Mouse (Mus musculus): ENCODE results near the gene Tas2r122. TPM values are rescaled to one million over a fixed set of nuclear protein-coding genes. Genes with fewer than 3 reads are reported as not detected.
"Not testable (repeated sequence)": the region's sequence is repeated elsewhere in the genome, so short reads cannot be mapped to it uniquely, and the experiment has no call there.

Gene Tas2r122
- total RNA-seq (2014; rRNA removed) = not detected in 2 replicates
- not detected in 2 replicates for polyA plus RNA-seq (2015; fragmentation: Nextera tagmentation; extraction: Ambion mirVana)

GRCm38 (mm10) chr6:132711828-132712227 is at the start of gene Tas2r122:
Tas2r122 (minus strand) TSS chr6:132711928.
- Histone ChIP-seq H3K4me3 (ENCODE audit: low read length) (no peak within 1 kb of the TSS), H3K9ac (replicated peaks; ENCODE audit: low read length) (no peak within 1 kb of the TSS), H3K9me3 (ENCODE audit: low read length) (0 out of 2 replicates have a peak, but pooled peaks cover 4% of the 10 kb centered on the region), H3K4me2 (ENCODE audit: low read depth, low read length) (no peak within 1 kb of the TSS), H3K27me3 (ENCODE audit: insufficient read depth, low read length) (no peaks in the 10 kb centered on the region), H3K4me1 (ENCODE audit: insufficient read depth, low read length) (no peaks in the 10 kb centered on the region), H3K27ac (no peak within 1 kb of the TSS), H3K36me3 (ENCODE audit: insufficient read depth, low read length) (no peaks in the 10 kb centered on the region)
- ATAC-seq (no peak), DNase-seq (ENCODE audit: low spot score) (no peak)
- no peak for TF ChIP-seq CTCF (IDR thresholded peaks at IDR 0.05; ENCODE audit: low read depth)
- WGBS = 76% methylated on average over 3 of the region's 3 CpGs

GRCm38 (mm10) chr6:132754430-132754829 is 42.7 kb upstream of the Tas2r122 start, which contains the start of gene Tas2r124:
Tas2r124 (plus strand) TSS chr6:132754730.
- Histone ChIP-seq H3K27me3 (ENCODE audit: insufficient read depth, low read length) (no peaks in the 10 kb centered on the region), H3K27ac (no peak within 1 kb of the TSS), H3K9me3 (ENCODE audit: low read length) (no peaks in the 10 kb centered on the region), H3K9ac (replicated peaks; ENCODE audit: low read length) (no peak within 1 kb of the TSS), H3K36me3 (ENCODE audit: insufficient read depth, low read length) (no peaks in the 10 kb centered on the region), H3K4me3 (ENCODE audit: low read length) (no peak within 1 kb of the TSS), H3K4me2 (ENCODE audit: low read depth, low read length) (no peak within 1 kb of the TSS), H3K4me1 (ENCODE audit: insufficient read depth, low read length) (no peaks in the 10 kb centered on the region)
- TF ChIP-seq CTCF (IDR thresholded peaks at IDR 0.05; ENCODE audit: low read depth) = no peak
- DNase-seq (ENCODE audit: low spot score) = no peak
- 82% methylated on average over 1 of the region's 1 CpGs for WGBS
- no peak for ATAC-seq

GRCm38 (mm10) chr6:132750206-132750605 is 38.5 kb upstream of the Tas2r122 start:
- 0 out of 2 replicates have a peak, but pooled peaks cover 2% of the 10 kb centered on the region for H3K9me3 ChIP-seq (ENCODE audit: low read length)
- no peaks in the 10 kb centered on the region for H3K36me3 ChIP-seq (ENCODE audit: insufficient read depth, low read length)
- 86% methylated on average over 2 of the region's 2 CpGs for WGBS
- H3K4me1 ChIP-seq (ENCODE audit: insufficient read depth, low read length) = no peaks in the 10 kb centered on the region
- no peak overlapping the region for H3K4me2 ChIP-seq (ENCODE audit: low read depth, low read length)
- DNase-seq (ENCODE audit: low spot score) (no peak), ATAC-seq (no peak)
- H3K9ac ChIP-seq (replicated peaks; ENCODE audit: low read length) = no peak overlapping the region
- no peak overlapping the region for H3K27ac ChIP-seq
- H3K4me3 ChIP-seq (ENCODE audit: low read length) = no peak overlapping the region
- TF ChIP-seq CTCF (IDR thresholded peaks at IDR 0.05; ENCODE audit: low read depth) = no peak
- H3K27me3 ChIP-seq (ENCODE audit: insufficient read depth, low read length) = no peaks in the 10 kb centered on the region

- DNase-seq (ENCODE audit: low spot score) = no peak
- 72% methylated on average over 2 of the region's 2 CpGs for WGBS
- no peak for ATAC-seq
- Histone ChIP-seq H3K4me1 (ENCODE audit: insufficient read depth, low read length) (no peaks in the 10 kb centered on the region), H3K9me3 (ENCODE audit: low read length) (no peaks in the 10 kb centered on the region), H3K27me3 (ENCODE audit: insufficient read depth, low read length) (no peaks in the 10 kb centered on the region), H3K9ac (replicated peaks; ENCODE audit: low read length) (no peak within 1 kb of the TSS), H3K4me3 (ENCODE audit: low read length) (no peak within 1 kb of the TSS), H3K4me2 (ENCODE audit: low read depth, low read length) (no peak within 1 kb of the TSS), H3K27ac (no peak within 1 kb of the TSS), H3K36me3 (ENCODE audit: insufficient read depth, low read length) (no peaks in the 10 kb centered on the region)
- TF ChIP-seq CTCF (IDR thresholded peaks at IDR 0.05; ENCODE audit: low read depth) = no peak
Measured at GRCm38 (mm10) chr6:132737935-132738334, 26.2 kb upstream of the Tas2r122 start, which contains the start of gene Tas2r115. Tas2r115 (minus strand) TSS chr6:132738035.

GRCm38 (mm10) chr6:132700907-132701306 is 10.8 kb downstream of the Tas2r122 start, which contains the start of gene Tas2r121:
Tas2r121 (minus strand) TSS chr6:132701007.
- TF ChIP-seq CTCF (IDR thresholded peaks at IDR 0.05; ENCODE audit: low read depth) = no peak
- ATAC-seq = no peak
- DNase-seq (ENCODE audit: low spot score) = no peak
- Histone ChIP-seq H3K36me3 (ENCODE audit: insufficient read depth, low read length) (no peaks in the 10 kb centered on the region), H3K9ac (replicated peaks; ENCODE audit: low read length) (no peak within 1 kb of the TSS), H3K4me1 (ENCODE audit: insufficient read depth, low read length) (no peaks in the 10 kb centered on the region), H3K9me3 (ENCODE audit: low read length) (0 out of 2 replicates have a peak, but pooled peaks cover 2% of the 10 kb centered on the region), H3K4me2 (ENCODE audit: low read depth, low read length) (no peak within 1 kb of the TSS), H3K27ac (no peak within 1 kb of the TSS), H3K4me3 (ENCODE audit: low read length) (no peak within 1 kb of the TSS), H3K27me3 (ENCODE audit: insufficient read depth, low read length) (no peaks in the 10 kb centered on the region)
- WGBS = 73% methylated on average over 1 of the region's 1 CpGs

GRCm38 (mm10) chr6:132691596-132691995 is 20.1 kb downstream of the Tas2r122 start:
- not testable (repeated sequence) for DNase-seq (ENCODE audit: low spot score); H3K4me2 ChIP-seq (ENCODE audit: low read depth, low read length); H3K27ac ChIP-seq; H3K36me3 ChIP-seq (ENCODE audit: insufficient read depth, low read length); H3K4me1 ChIP-seq (ENCODE audit: insufficient read depth, low read length); H3K4me3 ChIP-seq (ENCODE audit: low read length); H3K9me3 ChIP-seq (ENCODE audit: low read length); ATAC-seq; H3K27me3 ChIP-seq (ENCODE audit: insufficient read depth, low read length); H3K9ac ChIP-seq (replicated peaks; ENCODE audit: low read length)
- WGBS = 85% methylated on average over 7 of the region's 7 CpGs

Other genes starting within 250 kb of the Tas2r122 start
- gene Prh1, start 142.1 kb downstream of the Tas2r122 start, total RNA-seq (2014; rRNA removed) = not detected in 2 replicates
- not detected in 2 replicates for gene Prh1, start 142.1 kb downstream of the Tas2r122 start, polyA plus RNA-seq (2015; fragmentation: Nextera tagmentation; extraction: Ambion mirVana)
- not detected in 2 replicates for gene Prp2, start 116.0 kb downstream of the Tas2r122 start, total RNA-seq (2014; rRNA removed)
- not detected in 2 replicates for gene Prp2, start 116.0 kb downstream of the Tas2r122 start, polyA plus RNA-seq (2015; fragmentation: Nextera tagmentation; extraction: Ambion mirVana)
- not detected in 2 replicates for gene A630073D07Rik, start 60.4 kb downstream of the Tas2r122 start, total RNA-seq (2014; rRNA removed)
- not detected in 2 replicates for gene A630073D07Rik, start 60.4 kb downstream of the Tas2r122 start, polyA plus RNA-seq (2015; fragmentation: Nextera tagmentation; extraction: Ambion mirVana)
- not detected in 2 replicates for gene Tas2r120, start 55.0 kb downstream of the Tas2r122 start, total RNA-seq (2014; rRNA removed)
- gene Tas2r120, start 55.0 kb downstream of the Tas2r122 start, polyA plus RNA-seq (2015; fragmentation: Nextera tagmentation; extraction: Ambion mirVana) = not detected in 2 replicates
- not detected in 2 replicates for gene Tas2r121, start 10.9 kb downstream of the Tas2r122 start, total RNA-seq (2014; rRNA removed)
- not detected in 2 replicates for gene Tas2r121, start 10.9 kb downstream of the Tas2r122 start, polyA plus RNA-seq (2015; fragmentation: Nextera tagmentation; extraction: Ambion mirVana)
- not detected in 2 replicates for gene Tas2r115, start 26.1 kb upstream of the Tas2r122 start, total RNA-seq (2014; rRNA removed)
- gene Tas2r115, start 26.1 kb upstream of the Tas2r122 start, polyA plus RNA-seq (2015; fragmentation: Nextera tagmentation; extraction: Ambion mirVana) = not detected in 2 replicates
- not detected in 2 replicates for gene Tas2r124, start 42.8 kb upstream of the Tas2r122 start, total RNA-seq (2014; rRNA removed)
- not detected in 2 replicates for gene Tas2r124, start 42.8 kb upstream of the Tas2r122 start, polyA plus RNA-seq (2015; fragmentation: Nextera tagmentation; extraction: Ambion mirVana)
- gene Tas2r102, start 50.2 kb upstream of the Tas2r122 start, total RNA-seq (2014; rRNA removed) = not detected in 2 replicates
- gene Tas2r102, start 50.2 kb upstream of the Tas2r122 start, polyA plus RNA-seq (2015; fragmentation: Nextera tagmentation; extraction: Ambion mirVana) = not detected in 2 replicates
- gene Tas2r136, start 66.2 kb upstream of the Tas2r122 start, total RNA-seq (2014; rRNA removed) = not detected in 2 replicates
- not detected in 2 replicates for gene Tas2r136, start 66.2 kb upstream of the Tas2r122 start, polyA plus RNA-seq (2015; fragmentation: Nextera tagmentation; extraction: Ambion mirVana)
- not detected in 2 replicates for gene Tas2r117, start 90.9 kb upstream of the Tas2r122 start, total RNA-seq (2014; rRNA removed)
- gene Tas2r117, start 90.9 kb upstream of the Tas2r122 start, polyA plus RNA-seq (2015; fragmentation: Nextera tagmentation; extraction: Ambion mirVana) = not detected in 2 replicates
- not detected in 2 replicates for gene Tas2r123, start 135.2 kb upstream of the Tas2r122 start, total RNA-seq (2014; rRNA removed)
- not detected in 2 replicates for gene Tas2r123, start 135.2 kb upstream of the Tas2r122 start, polyA plus RNA-seq (2015; fragmentation: Nextera tagmentation; extraction: Ambion mirVana)
- gene Tas2r116, start 143.5 kb upstream of the Tas2r122 start, total RNA-seq (2014; rRNA removed) = not detected in 2 replicates
- gene Tas2r116, start 143.5 kb upstream of the Tas2r122 start, polyA plus RNA-seq (2015; fragmentation: Nextera tagmentation; extraction: Ambion mirVana) = not detected in 2 replicates
- gene Tas2r110, start 156.1 kb upstream of the Tas2r122 start, total RNA-seq (2014; rRNA removed) = not detected in 2 replicates
- not detected in 2 replicates for gene Tas2r110, start 156.1 kb upstream of the Tas2r122 start, polyA plus RNA-seq (2015; fragmentation: Nextera tagmentation; extraction: Ambion mirVana)
- not detected in 2 replicates for gene Tas2r113, start 181.1 kb upstream of the Tas2r122 start, total RNA-seq (2014; rRNA removed)
- not detected in 2 replicates for gene Tas2r113, start 181.1 kb upstream of the Tas2r122 start, polyA plus RNA-seq (2015; fragmentation: Nextera tagmentation; extraction: Ambion mirVana)
- not detected in 2 replicates for gene Tas2r125, start 197.7 kb upstream of the Tas2r122 start, total RNA-seq (2014; rRNA removed)
- gene Tas2r125, start 197.7 kb upstream of the Tas2r122 start, polyA plus RNA-seq (2015; fragmentation: Nextera tagmentation; extraction: Ambion mirVana) = not detected in 2 replicates
- not detected in 2 replicates for gene Tas2r129, start 239.2 kb upstream of the Tas2r122 start, total RNA-seq (2014; rRNA removed)
- not detected in 2 replicates for gene Tas2r129, start 239.2 kb upstream of the Tas2r122 start, polyA plus RNA-seq (2015; fragmentation: Nextera tagmentation; extraction: Ambion mirVana)
- not detected in 2 replicates for gene Tas2r131, start 246.0 kb upstream of the Tas2r122 start, total RNA-seq (2014; rRNA removed)
- gene Tas2r131, start 246.0 kb upstream of the Tas2r122 start, polyA plus RNA-seq (2015; fragmentation: Nextera tagmentation; extraction: Ambion mirVana) = not detected in 2 replicates